Mouse (Mus musculus) induced T-regulatory cell, adult 2 months (primary cell): ENCODE measurements around the gene Plekha6.
A peak's percentile ranks its signal among the peaks of the same experiment; 100 is the strongest.
"Not testable (repeated sequence)": the region's sequence is repeated elsewhere in the genome, so short reads cannot be mapped to it uniquely, and the experiment has no call there.

Experiments used
- DNase-seq: peaks from one replicate; pipeline ENCODE4 v3.0.0-alpha.2; 2012; ENCODE audit warnings: low read depth

The Plekha6 gene

GRCm38 (mm10) chr1:133323333-133323732, 159.3 kb downstream of the Plekha6 start:
- no peak for DNase-seq

DNA sequence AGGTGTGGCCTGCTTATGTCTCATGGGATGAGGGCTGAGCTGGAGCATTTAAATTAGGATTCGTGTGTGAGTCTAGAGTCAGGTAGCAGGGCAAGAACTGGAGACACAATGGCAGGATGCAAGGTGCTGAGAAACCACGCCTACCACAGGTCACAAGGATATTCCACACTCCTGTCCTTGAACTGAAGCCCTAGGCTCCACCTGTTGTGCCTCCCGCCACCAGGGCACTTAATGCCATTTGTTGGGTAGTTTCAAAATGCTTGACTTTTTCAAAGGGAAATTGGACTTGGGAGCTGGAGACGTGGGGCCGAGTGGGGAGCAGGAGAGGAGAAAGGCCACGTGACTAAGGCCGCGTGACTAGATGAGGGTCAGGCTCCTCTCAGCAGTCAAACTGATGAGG, 161.9 kb downstream of the Plekha6 start:
- DNase-seq = no peak

GRCm38 (mm10) chr1:133327094-133327493, 163.1 kb downstream of the Plekha6 start:
- no peak for DNase-seq

DNA sequence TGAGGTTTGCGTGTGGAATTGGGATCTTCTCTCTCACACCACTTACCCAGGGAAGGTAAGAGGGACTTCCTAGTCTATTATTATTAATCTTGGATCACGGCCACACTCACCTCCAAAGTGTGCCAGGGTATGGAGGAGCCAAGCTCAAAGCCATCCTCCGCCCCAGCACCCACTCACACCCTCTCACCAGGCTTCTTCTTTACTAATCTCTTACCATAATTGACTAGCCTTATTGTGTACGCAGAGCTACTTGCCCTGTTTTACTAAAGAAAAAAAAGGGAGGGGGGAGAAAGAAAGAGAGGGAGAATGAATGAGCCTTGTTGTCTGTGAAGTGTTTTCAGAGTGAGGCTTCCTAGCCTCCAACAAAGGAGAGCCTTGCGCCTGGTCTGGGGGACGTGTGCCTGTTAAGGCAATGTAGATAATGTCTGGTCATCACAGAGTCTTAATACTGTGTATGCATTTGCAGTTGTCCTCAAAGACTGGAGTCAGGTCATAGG, 164.3 kb downstream of the Plekha6 start:
- no peak for DNase-seq

DNA sequence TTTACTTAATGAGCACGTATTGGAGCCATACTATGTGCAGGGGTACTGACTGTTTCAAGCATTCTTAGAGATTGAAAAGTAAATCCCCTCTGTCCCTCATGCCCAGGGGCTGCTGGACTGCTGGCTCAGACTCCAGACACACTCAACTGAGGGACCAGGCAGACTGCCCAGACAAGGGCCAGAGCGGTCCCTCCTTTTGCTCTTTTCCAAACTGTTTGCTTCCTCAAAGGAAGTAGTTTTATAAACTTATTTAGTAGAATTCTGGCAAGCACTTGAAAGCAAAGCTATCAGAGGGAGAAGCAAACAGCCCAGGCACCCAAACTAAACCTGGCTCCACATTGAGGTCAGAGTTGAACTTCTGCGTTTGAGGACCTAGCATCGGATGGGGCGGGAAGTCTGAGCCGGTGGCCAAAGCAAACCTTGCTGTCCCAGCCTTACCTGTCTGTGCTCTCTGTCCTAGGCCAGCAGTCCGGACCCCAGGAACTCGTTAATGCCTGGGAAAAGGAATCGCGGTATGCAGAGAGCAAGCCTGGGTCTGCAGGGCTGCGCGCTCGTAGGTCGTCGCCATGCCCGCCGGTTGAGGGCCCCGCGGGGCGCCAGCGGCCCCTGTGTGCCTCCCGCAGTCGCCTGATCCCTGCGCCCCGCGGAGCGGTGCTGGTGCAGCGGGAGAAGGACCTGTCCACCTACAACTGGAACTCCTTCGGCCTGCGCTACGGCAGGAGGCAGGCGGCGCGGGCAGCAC, 165.1 kb downstream of the Plekha6 start:
- DNase-seq = no peak

GRCm38 (mm10) chr1:133329638-133329964, 165.6 kb downstream of the Plekha6 start:
- DNase-seq = no peak

GRCm38 (mm10) chr1:133331142-133331541, 167.1 kb downstream of the Plekha6 start:
- no peak for DNase-seq

DNA sequence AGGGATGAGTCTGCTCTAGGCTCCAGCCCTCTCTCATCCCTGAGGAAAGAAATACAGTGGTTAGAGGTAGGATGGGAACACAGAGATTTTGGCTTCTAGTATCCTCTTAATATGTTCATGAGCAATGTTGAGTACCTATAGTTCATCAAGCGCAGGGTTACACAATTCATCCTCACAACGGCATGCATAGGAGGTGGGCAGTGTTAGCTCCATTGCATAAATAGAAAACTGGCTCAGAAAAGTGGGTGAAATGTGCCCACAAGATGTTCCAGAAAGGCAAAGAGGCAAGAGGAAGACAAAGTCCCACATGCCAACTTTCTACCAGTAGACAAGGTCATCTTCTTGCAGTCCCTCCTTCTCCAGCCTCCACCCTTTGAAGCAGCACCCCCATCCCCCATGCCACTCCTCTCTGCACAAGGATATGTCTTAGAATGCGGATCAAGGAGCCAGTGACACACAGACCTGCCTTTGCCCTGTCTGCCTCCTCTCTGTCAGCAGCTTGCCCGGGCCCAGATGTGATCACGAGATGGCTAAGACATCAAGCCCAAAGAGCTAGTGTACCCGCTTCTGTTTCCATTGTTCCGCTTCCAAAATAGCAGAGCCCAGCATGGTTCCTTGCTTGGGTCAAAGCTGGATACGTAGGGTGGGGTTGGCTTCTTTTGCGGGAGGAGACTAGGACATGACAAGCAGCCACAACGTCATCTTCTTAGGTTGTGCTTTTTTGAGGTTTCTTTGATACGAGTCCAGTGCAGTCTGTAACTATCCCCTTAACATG, 168.8 kb downstream of the Plekha6 start:
- DNase-seq = no peak

DNA sequence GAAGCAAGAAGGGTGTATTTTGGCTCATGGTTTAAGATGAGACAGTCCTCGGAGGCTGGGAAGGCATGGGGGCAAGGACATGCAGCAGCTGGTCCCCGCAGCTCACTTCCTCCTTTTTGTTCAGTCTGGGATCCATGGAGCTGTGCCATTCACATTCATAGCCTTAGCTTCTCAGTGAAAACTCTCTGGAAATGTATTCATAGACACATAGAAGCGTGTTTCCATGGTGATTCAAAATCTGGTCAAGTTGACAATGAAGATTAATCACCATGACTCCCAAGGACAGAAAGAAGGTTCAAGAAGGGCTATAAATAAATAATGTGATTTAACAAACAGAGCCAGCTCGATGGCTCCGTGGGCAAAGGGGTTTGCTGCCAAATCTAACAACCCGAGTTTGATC, 169.9 kb downstream of the Plekha6 start:
- DNase-seq = no peak

DNA sequence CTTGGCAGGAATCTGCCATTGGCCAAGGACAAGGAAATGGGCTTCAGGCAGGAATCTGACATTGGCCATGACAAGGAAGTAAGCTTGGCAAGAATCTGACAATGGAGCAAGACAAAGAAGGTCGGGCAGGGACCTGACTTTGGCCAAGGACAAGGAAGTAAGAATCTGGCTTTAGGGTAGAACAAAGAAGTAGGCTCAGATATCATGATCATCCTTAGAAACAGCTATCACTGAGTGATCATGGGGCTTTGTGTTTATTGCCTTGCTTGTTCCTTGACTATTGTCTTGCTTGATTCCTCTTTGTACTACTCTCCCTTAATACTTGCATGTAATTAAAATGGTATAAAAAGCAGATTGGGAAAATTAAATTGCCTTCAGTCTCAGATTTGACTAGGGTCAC, 176.4 kb downstream of the Plekha6 start:
- DNase-seq = not testable (repeated sequence)

DNA sequence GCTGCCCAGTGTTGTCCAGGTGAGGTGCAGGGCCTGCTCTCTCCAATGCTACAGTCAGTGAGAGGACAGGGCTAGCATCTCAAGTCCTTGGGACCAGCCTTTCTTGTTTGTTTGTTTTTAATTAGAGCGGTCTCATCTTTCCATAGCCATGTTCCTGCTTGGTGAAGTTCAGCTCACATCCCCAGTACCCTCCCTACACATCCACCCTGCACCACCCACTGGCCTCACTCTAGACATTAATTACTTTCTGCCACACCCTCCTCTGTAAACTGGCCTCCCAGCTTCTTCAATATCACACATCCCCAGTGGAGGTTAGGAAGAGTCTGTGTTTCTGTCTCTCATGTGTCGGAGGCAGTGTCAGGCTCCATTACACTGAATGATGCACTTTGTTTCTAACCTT, 180.3 kb downstream of the Plekha6 start:
- no peak for DNase-seq

GRCm38 (mm10) chr1:133346531-133346930, 182.5 kb downstream of the Plekha6 start:
- no peak for DNase-seq

DNA sequence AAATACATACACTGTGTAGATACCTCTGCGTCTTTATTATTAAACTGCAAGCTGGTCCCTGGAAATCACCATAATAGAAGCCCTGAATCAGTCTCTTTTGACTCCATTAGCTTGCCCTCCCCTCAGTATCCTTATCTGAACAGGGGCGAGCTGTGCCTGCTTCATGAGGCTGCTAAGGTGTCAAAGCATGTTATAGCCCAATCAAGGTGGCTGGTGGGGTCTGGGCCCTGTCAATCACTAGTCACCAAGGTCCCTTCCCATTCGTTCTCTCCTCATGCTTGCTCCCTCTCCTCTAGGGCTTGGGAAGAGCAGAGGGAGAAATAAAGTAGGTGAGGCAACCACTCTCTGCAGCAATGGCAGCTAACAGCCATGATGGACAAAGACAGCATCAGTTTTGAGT, 183.2 kb downstream of the Plekha6 start:
- DNase-seq = no peak

DNA sequence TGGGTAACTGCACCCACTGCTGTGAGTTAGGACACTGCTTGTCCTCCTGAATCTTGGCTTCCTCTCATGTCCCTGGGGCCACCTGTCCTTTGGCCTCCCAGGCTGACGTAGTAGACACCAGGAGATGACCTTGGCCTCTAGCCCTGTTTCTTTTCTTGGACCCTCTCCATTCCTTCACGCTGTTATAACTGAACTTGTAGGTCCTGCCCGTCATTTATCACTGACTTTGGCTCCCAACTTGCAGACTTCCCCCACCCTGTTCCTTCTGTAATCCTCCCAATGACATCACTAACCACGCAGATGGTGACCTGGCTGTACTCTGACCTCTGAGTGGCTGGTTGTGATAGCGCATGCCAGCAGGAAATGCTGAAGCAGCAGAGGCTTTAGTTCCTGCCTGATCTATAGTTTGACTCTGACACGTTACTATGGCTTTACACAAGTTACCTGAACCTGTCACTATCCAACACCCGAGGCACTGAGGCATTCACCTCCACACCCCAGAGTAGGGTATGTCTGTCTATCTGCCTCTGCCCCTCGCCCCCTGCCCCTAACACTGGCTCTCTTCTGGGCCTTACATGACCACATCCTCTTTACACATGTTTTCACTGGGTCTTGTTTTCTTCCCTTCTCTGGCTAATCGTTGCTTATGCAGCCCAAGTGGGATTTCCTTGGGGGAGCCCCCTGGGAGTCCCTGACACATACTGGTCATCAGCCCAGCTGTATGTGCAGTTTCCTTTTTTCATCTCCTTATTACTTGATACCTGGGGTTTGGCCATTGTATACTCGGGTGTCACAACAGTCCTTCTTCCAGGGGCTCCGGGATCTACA, 183.9 kb downstream of the Plekha6 start:
- peak; percentile 62 for DNase-seq

- no peak for DNase-seq
These were observed 186.2 kb downstream of the Plekha6 start, which contains the start of gene Ren1 for GRCm38 (mm10) chr1:133350210-133350609. Ren1 (plus strand) TSS chr1:133350510.

DNA sequence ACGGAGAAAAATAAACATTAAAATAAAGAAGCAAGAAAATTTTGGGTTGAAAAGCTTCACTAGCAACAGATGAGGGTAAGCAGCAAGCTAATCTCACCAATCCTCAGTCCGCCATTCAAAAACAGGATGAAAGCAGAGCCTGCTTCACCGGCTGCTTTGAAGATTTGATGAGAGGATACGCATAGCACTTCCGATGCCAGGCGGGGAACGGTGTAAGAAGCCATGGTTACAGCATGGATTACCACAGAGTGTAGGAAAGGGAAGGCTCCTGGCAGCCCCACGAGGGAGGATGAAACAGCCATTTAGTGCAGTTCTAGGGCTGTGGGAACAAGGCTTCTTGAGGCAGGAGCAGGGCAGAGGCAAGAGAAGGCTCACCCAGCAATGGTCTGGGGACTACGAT, 187.8 kb downstream of the Plekha6 start:
- DNase-seq = peak; percentile 8
